Mouse (Mus musculus): ENCODE data around the gene 1700086D15Rik. TPM values are rescaled to one million over a fixed set of nuclear protein-coding genes. Genes with fewer than 3 reads are reported as not detected.

Gene 1700086D15Rik
- polyA plus RNA-seq, 1 experiment from 2014 or later = not detected

GRCm38 (mm10) chr11:65170121-65170750 lies 10.5 kb upstream of the 1700086D15Rik start:
- H3K4me1 ChIP-seq (ENCODE audit: control insufficient read depth, insufficient read depth, low read length) = no peaks in the 10 kb centered on the region
- no peak for ATAC-seq (ENCODE audit: insufficient read depth, low FRiP score)
- no peak overlapping the region for H3K27ac ChIP-seq (ENCODE audit: low read length)
- H3K27me3 ChIP-seq (ENCODE audit: control insufficient read depth, insufficient read depth, low read length) = no peaks in the 10 kb centered on the region
- no peaks in the 10 kb centered on the region for H3K9me3 ChIP-seq (replicated peaks; ENCODE audit: control insufficient read depth, low read length)
- H3K36me3 ChIP-seq (ENCODE audit: control insufficient read depth, insufficient read depth, low read length) = no peaks in the 10 kb centered on the region
- no peak overlapping the region for H3K4me3 ChIP-seq (replicated peaks; ENCODE audit: low read length)
- H3K4me2 ChIP-seq (ENCODE audit: low read depth, low read length) = no peak overlapping the region
- no peak overlapping the region for H3K9ac ChIP-seq (ENCODE audit: low read length)
- WGBS = 79% methylated on average over 4 of the region's 4 CpGs

GRCm38 (mm10) chr11:65162767-65163120 lies 3.1 kb upstream of the 1700086D15Rik start, which contains the start of gene Arhgap44:
TSS of gene Arhgap44 (minus strand) at chr11:65162961.
- ATAC-seq (ENCODE audit: insufficient read depth, low FRiP score) = peak; percentile 86

DNA sequence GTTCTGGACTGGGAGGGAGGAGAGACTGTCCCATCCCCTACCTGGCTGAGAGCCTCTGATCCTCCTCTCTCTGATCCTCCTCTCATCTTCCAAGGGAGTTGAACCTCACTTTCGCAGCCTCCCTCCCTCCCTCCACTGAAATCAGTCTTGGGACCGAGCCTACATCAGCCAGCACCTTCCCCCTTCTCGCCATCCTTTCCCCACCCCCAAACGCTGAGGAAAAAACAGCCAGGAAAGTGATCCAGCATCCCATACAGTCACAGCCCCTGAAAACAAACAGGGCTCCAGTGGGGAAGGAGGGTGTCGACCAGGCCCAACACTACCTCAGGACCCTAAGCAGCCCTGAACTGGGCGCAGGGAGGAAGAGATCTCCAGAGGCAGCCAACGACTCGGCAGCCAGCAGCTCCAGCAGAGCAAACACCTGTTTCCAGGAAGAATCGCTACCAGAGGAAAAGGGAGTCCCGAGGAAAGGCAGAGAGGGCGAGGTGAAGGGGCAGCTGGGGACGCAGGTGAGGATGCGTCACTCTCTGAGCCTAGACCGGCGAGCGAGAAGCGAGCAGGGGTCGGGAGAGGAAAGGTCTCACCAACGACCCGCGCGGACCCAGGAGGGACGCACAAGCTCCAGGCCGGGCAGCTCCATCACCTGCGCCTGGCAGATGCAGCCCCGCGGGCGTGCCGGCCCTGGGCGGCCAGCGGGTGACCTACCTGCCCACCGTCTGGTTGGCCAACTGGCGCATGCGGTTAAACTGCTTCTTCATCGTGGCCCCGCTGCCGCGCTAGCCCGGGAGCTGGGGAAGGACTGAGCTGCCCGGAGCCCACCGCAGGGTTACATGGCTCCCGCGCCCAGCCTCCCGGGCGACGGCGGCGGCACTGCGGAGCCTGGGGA lies 2.4 kb upstream of the 1700086D15Rik start:
- H3K27ac ChIP-seq (ENCODE audit: low read length) = no peak overlapping the region; the same call in 1 of the 2 replicates
- peak overlapping the region; percentile 97 for H3K4me2 ChIP-seq (ENCODE audit: low read depth, low read length)
- H3K4me3 ChIP-seq (replicated peaks; ENCODE audit: low read length) = peak overlapping the region; percentile 88
- no peaks in the 10 kb centered on the region for H3K9me3 ChIP-seq (replicated peaks; ENCODE audit: control insufficient read depth, low read length)
- H3K4me1 ChIP-seq (ENCODE audit: control insufficient read depth, insufficient read depth, low read length) = 0 out of 2 replicates have a peak, but pooled peaks cover 8% of the 10 kb centered on the region
- no peaks in the 10 kb centered on the region for H3K27me3 ChIP-seq (ENCODE audit: control insufficient read depth, insufficient read depth, low read length)
- no peaks in the 10 kb centered on the region for H3K36me3 ChIP-seq (ENCODE audit: control insufficient read depth, insufficient read depth, low read length)
- 1% methylated on average over 49 of the region's 49 CpGs for WGBS
- peak; percentile 71 for ATAC-seq (ENCODE audit: insufficient read depth, low FRiP score)
- H3K9ac ChIP-seq (ENCODE audit: low read length) = peak overlapping the region; percentile 90

More at GRCm38 (mm10) chr11:65162767-65163120, 3.1 kb upstream of the 1700086D15Rik start, which contains the start of gene Arhgap44:
- H3K4me3 ChIP-seq (replicated peaks; ENCODE audit: low read length) = peak within 1 kb of the TSS; percentile 88
- WGBS = 0% methylated on average over 27 of the region's 27 CpGs
- H3K4me1 ChIP-seq (ENCODE audit: control insufficient read depth, insufficient read depth, low read length) = 0 out of 2 replicates have a peak, but pooled peaks cover 8% of the 10 kb centered on the region
- no peak within 1 kb of the TSS; the same call in 1 of the 2 replicates for H3K27ac ChIP-seq (ENCODE audit: low read length)
- H3K9ac ChIP-seq (ENCODE audit: low read length) = peak within 1 kb of the TSS; percentile 90
- no peaks in the 10 kb centered on the region for H3K9me3 ChIP-seq (replicated peaks; ENCODE audit: control insufficient read depth, low read length)
- no peaks in the 10 kb centered on the region for H3K27me3 ChIP-seq (ENCODE audit: control insufficient read depth, insufficient read depth, low read length)
- H3K36me3 ChIP-seq (ENCODE audit: control insufficient read depth, insufficient read depth, low read length) = no peaks in the 10 kb centered on the region
- H3K4me2 ChIP-seq (ENCODE audit: low read depth, low read length) = peak within 1 kb of the TSS; percentile 97

GRCm38 (mm10) chr11:65160991-65161880 lies 1.5 kb upstream of the 1700086D15Rik start:
- Histone ChIP-seq H3K4me1 (ENCODE audit: control insufficient read depth, insufficient read depth, low read length) (0 out of 2 replicates have a peak, but pooled peaks cover 8% of the 10 kb centered on the region), H3K36me3 (ENCODE audit: control insufficient read depth, insufficient read depth, low read length) (no peaks in the 10 kb centered on the region), H3K27me3 (ENCODE audit: control insufficient read depth, insufficient read depth, low read length) (no peaks in the 10 kb centered on the region), H3K9ac (ENCODE audit: low read length) (no peak overlapping the region; the same call in 1 of the 2 replicates), H3K4me3 (replicated peaks; ENCODE audit: low read length) (peak overlapping the region; percentile 88; the same call in 1 of the 2 replicates), H3K4me2 (ENCODE audit: low read depth, low read length) (peak overlapping the region; percentile 97), H3K27ac (ENCODE audit: low read length) (no peak overlapping the region; the same call in 1 of the 2 replicates), H3K9me3 (replicated peaks; ENCODE audit: control insufficient read depth, low read length) (no peaks in the 10 kb centered on the region)
- 52% methylated on average over 7 of the region's 7 CpGs for WGBS
- ATAC-seq (ENCODE audit: insufficient read depth, low FRiP score) = peak; percentile 23; the same call in 1 of the 2 replicates

DNA sequence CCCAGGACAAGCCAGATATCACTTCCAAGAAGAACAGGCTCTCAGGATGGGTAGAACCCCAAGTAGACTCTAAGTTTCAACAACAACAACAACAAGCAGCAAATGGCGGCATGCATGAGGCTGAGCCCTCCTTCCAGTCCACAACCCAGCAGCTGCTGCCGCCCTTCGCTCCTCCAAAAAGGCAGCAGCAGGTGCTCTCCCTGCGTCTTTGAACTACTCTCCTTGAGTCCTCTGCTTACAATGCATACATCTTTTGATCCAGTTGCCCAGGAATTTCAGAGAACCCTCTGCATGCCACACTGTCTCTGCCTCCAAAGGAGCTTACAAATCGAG lies 1.1 kb downstream of the 1700086D15Rik start:
- no peak for ATAC-seq (ENCODE audit: insufficient read depth, low FRiP score)
- no peaks in the 10 kb centered on the region for H3K27me3 ChIP-seq (ENCODE audit: control insufficient read depth, insufficient read depth, low read length)
- no peak overlapping the region for H3K4me3 ChIP-seq (replicated peaks; ENCODE audit: low read length)
- no peaks in the 10 kb centered on the region for H3K9me3 ChIP-seq (replicated peaks; ENCODE audit: control insufficient read depth, low read length)
- H3K4me1 ChIP-seq (ENCODE audit: control insufficient read depth, insufficient read depth, low read length) = 0 out of 2 replicates have a peak, but pooled peaks cover 8% of the 10 kb centered on the region
- no peaks in the 10 kb centered on the region for H3K36me3 ChIP-seq (ENCODE audit: control insufficient read depth, insufficient read depth, low read length)
- H3K27ac ChIP-seq (ENCODE audit: low read length) = no peak overlapping the region
- H3K4me2 ChIP-seq (ENCODE audit: low read depth, low read length) = no peak overlapping the region
- WGBS = 95% methylated on average over 5 of the region's 5 CpGs
- H3K9ac ChIP-seq (ENCODE audit: low read length) = no peak overlapping the region

DNA sequence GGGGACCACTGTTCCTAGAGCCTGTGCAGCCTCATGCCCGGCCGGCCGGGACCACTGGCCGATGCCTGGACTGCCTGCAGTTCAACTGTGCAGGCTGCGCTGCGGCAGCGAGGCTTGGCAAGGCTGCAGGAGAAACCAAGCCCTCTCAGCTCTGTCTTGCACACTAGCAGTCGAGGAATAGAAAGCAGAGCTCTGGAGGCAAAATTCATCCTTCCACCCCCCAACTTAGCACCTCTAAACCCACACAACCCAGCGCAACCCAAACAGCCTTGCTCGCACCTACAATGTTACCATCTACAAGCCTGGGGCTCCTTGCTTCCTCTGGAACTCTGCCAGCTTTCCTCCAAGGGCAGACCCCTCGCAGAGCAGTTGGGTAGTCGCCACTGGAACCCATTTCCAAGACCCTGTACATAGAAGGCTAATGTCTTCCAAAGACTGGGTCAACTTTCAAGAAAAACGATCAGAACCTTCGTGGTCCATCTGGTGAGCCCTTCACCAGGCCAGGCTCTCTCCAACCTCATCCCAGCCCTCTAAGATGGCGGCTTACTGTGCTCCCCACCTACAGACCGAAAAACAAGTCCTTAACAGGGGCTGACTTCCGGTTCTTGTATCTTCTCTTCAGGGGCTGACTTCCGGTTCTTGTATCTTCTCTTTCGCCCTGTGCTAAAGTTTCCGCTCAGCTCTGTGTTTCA lies 1.6 kb downstream of the 1700086D15Rik start:
- Histone ChIP-seq H3K9me3 (replicated peaks; ENCODE audit: control insufficient read depth, low read length) (no peaks in the 10 kb centered on the region), H3K27ac (ENCODE audit: low read length) (no peak overlapping the region), H3K36me3 (ENCODE audit: control insufficient read depth, insufficient read depth, low read length) (no peaks in the 10 kb centered on the region), H3K4me1 (ENCODE audit: control insufficient read depth, insufficient read depth, low read length) (0 out of 2 replicates have a peak, but pooled peaks cover 8% of the 10 kb centered on the region), H3K4me2 (ENCODE audit: low read depth, low read length) (no peak overlapping the region), H3K4me3 (replicated peaks; ENCODE audit: low read length) (no peak overlapping the region), H3K27me3 (ENCODE audit: control insufficient read depth, insufficient read depth, low read length) (no peaks in the 10 kb centered on the region), H3K9ac (ENCODE audit: low read length) (no peak overlapping the region)
- ATAC-seq (ENCODE audit: insufficient read depth, low FRiP score) = no peak
- 89% methylated on average over 20 of the region's 20 CpGs for WGBS

DNA sequence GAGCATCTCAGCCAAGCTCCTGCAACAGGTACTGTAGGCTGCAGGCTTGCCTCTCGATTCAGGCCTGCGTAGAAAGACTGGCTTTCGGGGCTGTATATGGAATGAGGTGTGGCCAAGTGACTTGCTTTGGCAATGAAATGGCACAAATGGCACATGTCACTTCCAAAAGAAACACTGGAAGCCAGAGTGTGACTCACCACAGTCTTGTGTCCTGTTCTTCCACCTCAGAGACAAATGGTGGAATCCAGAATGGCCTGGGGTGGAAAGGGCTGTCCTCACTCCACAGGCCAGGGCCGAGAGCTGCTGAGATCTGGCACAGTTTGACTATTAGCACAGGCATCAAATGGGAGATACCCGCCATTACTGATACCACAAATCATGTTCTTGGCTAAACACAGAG lies 6.7 kb downstream of the 1700086D15Rik start:
- H3K4me1 ChIP-seq (ENCODE audit: control insufficient read depth, insufficient read depth, low read length) = 0 out of 2 replicates have a peak, but pooled peaks cover 3% of the 10 kb centered on the region
- ATAC-seq (ENCODE audit: insufficient read depth, low FRiP score) = no peak
- H3K4me3 ChIP-seq (replicated peaks; ENCODE audit: low read length) = no peak overlapping the region
- H3K27ac ChIP-seq (ENCODE audit: low read length) = no peak overlapping the region
- H3K9me3 ChIP-seq (replicated peaks; ENCODE audit: control insufficient read depth, low read length) = no peaks in the 10 kb centered on the region
- WGBS = 84% methylated on average over 5 of the region's 5 CpGs
- H3K36me3 ChIP-seq (ENCODE audit: control insufficient read depth, insufficient read depth, low read length) = no peaks in the 10 kb centered on the region
- no peak overlapping the region for H3K9ac ChIP-seq (ENCODE audit: low read length)
- no peak overlapping the region for H3K4me2 ChIP-seq (ENCODE audit: low read depth, low read length)
- no peaks in the 10 kb centered on the region for H3K27me3 ChIP-seq (ENCODE audit: control insufficient read depth, insufficient read depth, low read length)

DNA sequence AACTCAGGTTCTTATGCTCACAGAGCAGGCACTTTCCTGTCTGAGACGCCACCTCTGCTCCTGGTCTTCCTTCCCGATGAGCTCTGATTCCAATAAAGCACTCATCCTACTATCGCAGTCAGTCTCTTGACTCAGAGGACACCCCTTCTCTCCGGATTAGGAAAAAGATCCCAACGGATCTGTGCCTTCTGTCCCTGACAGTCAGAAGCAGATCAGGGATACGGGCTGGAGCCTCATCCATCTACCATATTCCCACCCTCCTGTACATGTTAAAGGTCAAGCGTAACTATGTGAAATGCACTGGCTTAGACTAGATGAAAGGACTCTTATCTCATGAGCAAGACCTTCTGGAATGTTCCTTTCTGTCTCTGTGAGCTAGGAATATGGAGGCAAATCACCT lies 11.2 kb downstream of the 1700086D15Rik start:
- Histone ChIP-seq H3K4me2 (ENCODE audit: low read depth, low read length) (no peak overlapping the region), H3K4me3 (replicated peaks; ENCODE audit: low read length) (no peak overlapping the region), H3K4me1 (ENCODE audit: control insufficient read depth, insufficient read depth, low read length) (0 out of 2 replicates have a peak, but pooled peaks cover 3% of the 10 kb centered on the region), H3K27me3 (ENCODE audit: control insufficient read depth, insufficient read depth, low read length) (no peaks in the 10 kb centered on the region), H3K27ac (ENCODE audit: low read length) (no peak overlapping the region), H3K9ac (ENCODE audit: low read length) (no peak overlapping the region), H3K36me3 (ENCODE audit: control insufficient read depth, insufficient read depth, low read length) (no peaks in the 10 kb centered on the region), H3K9me3 (replicated peaks; ENCODE audit: control insufficient read depth, low read length) (no peaks in the 10 kb centered on the region)
- 75% methylated on average over 7 of the region's 7 CpGs for WGBS
- no peak for ATAC-seq (ENCODE audit: insufficient read depth, low FRiP score)
